Mouse (Mus musculus) liver, postnatal 0 days (tissue): ENCODE measurements around the gene Dnttip1.

Source experiments
- CTCF ChIP-seq: sonication (generic); IDR thresholded peaks from 2 replicates; pipeline ENCODE4 v1.5.1; 2016; ENCODE audit warnings: antibody characterized with exemption, low read depth
- EP300 ChIP-seq: IDR thresholded peaks from 2 replicates; pipeline ENCODE4 v1.6.1; 2016; ENCODE audit warnings: antibody characterized with exemption, low read depth, mild to moderate bottlenecking

DNA sequence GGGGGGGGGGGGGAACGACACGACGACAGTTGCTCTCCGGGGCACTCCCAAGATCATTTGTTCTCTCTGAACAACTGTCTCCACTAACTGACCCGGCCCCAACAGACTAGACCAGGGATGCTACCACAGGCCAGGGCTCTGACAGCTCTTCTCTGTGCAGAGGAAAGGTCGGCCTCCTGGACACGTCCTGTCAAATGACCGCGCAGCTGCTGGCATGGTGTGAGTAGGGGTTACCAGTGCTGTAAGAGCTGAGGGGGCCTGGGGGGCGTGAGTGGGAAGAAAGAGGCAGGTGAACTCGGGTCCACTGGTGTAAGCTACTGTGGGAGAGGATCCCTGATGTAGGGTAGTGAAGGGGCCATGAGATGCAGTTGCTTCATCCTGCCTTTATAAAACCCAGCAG, 12.1 kb downstream of the Dnttip1 start:
- no peak for TF ChIP-seq CTCF
- no peak for TF ChIP-seq EP300
